Mouse (Mus musculus) liver, postnatal 0 days (tissue): ENCODE measurements around the gene Nkx2-3.

Experiments
- CTCF ChIP-seq: sonication (generic); IDR thresholded peaks from 2 replicates; pipeline ENCODE4 v1.5.1; 2016; ENCODE audit warnings: antibody characterized with exemption, low read depth
- EP300 ChIP-seq: IDR thresholded peaks from 2 replicates; pipeline ENCODE4 v1.6.1; 2016; ENCODE audit warnings: antibody characterized with exemption, low read depth, mild to moderate bottlenecking

DNA sequence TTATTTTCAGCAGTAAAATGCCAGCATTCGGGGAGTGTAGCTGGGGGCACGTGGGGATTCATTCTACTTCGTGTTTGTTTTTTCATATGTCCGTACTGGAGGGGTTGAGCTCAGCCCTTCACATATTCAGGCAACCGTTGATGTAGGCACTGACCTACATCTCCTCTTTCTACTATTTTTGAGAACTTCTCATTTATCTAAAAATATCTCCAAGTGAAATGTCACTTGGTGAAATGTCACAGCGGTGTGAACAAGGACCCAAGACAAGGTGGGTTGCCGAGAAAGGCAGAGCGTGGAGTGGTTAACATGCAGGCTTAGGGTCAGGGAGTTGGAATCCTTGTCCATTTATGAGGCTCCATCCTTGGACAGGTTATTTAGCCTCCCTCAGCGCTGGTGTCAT, 35.1 kb downstream of the Nkx2-3 start:
- TF ChIP-seq CTCF (no peak), EP300 (no peak)
